Mouse (Mus musculus) right cerebral cortex, postnatal 36 days (tissue): ENCODE results near the gene Uroc1.

Experiments
- DNase-seq, 2 experiments: peaks; one replicate each; pipeline ENCODE4 v3.0.0; 2022; ENCODE audit warnings: low spot score in 2 of 2, mixed read lengths in 1 of 2

The Uroc1 gene

GRCm38 (mm10) chr6:90358142-90358541 lies 25.1 kb downstream of the Uroc1 start:
- no peak for DNase-seq

GRCm38 (mm10) chr6:90359445-90359844 lies 26.4 kb downstream of the Uroc1 start:
- no peak for DNase-seq

- no peak for DNase-seq
Measured at GRCm38 (mm10) chr6:90360024-90360781, 27.1 kb downstream of the Uroc1 start.

GRCm38 (mm10) chr6:90360922-90361614 lies 28.0 kb downstream of the Uroc1 start:
- no peak for DNase-seq

GRCm38 (mm10) chr6:90363301-90363700 lies 30.2 kb downstream of the Uroc1 start:
- no peak for DNase-seq

GRCm38 (mm10) chr6:90368976-90369724 lies 36.1 kb downstream of the Uroc1 start, which contains the start of gene Zxdc:
TSS of gene Zxdc (plus strand) at chr6:90369492.
- peak; percentile 99 for DNase-seq

GRCm38 (mm10) chr6:90369725-90370553 lies 36.9 kb downstream of the Uroc1 start:
- DNase-seq = peak; percentile 31 to 35

GRCm38 (mm10) chr6:90374647-90375046 lies 41.6 kb downstream of the Uroc1 start:
- DNase-seq = no peak

- DNase-seq = no peak
Measured at GRCm38 (mm10) chr6:90377708-90378107, 44.6 kb downstream of the Uroc1 start.

- DNase-seq = no peak
Measured at GRCm38 (mm10) chr6:90381465-90381864, 48.4 kb downstream of the Uroc1 start.

GRCm38 (mm10) chr6:90390629-90391028 lies 57.5 kb downstream of the Uroc1 start:
- no peak for DNase-seq

- DNase-seq = no peak
Measured at GRCm38 (mm10) chr6:90393948-90394347, 60.9 kb downstream of the Uroc1 start.

GRCm38 (mm10) chr6:90395751-90396150 lies 62.7 kb downstream of the Uroc1 start:
- no peak for DNase-seq

- no peak for DNase-seq
Measured at GRCm38 (mm10) chr6:90397291-90397690, 64.2 kb downstream of the Uroc1 start.

- DNase-seq = no peak
Measured at GRCm38 (mm10) chr6:90408632-90409031, 75.5 kb downstream of the Uroc1 start.

GRCm38 (mm10) chr6:90410972-90411371 lies 77.9 kb downstream of the Uroc1 start:
- no peak for DNase-seq

GRCm38 (mm10) chr6:90411926-90412325 lies 78.8 kb downstream of the Uroc1 start:
- no peak for DNase-seq
